Mouse (Mus musculus): ENCODE results near the gene Peli2. TPM values are rescaled to one million over a fixed set of nuclear protein-coding genes. Genes with fewer than 3 reads are reported as not detected.

Peli2 gene
- total RNA-seq, 4 experiments from 2014 or later = 20.4 to 37.6 (median 28.8) TPM

- DNase-seq = no peak
Observed at GRCm38 (mm10) chr14:48225810-48226446, 105.3 kb downstream of the Peli2 start.

GRCm38 (mm10) chr14:48226759-48227158 is 106.1 kb downstream of the Peli2 start:
- DNase-seq = no peak

GRCm38 (mm10) chr14:48234785-48235519 is 114.3 kb downstream of the Peli2 start:
- no peak for DNase-seq

GRCm38 (mm10) chr14:48241335-48241734 is 120.7 kb downstream of the Peli2 start:
- DNase-seq = no peak

- DNase-seq = no peak
Observed at GRCm38 (mm10) chr14:48246236-48246635, 125.6 kb downstream of the Peli2 start.

GRCm38 (mm10) chr14:48246963-48247362 is 126.3 kb downstream of the Peli2 start:
- no peak for DNase-seq

GRCm38 (mm10) chr14:48249459-48249858 is 128.8 kb downstream of the Peli2 start:
- DNase-seq = peak; percentile 45

- no peak for DNase-seq
Observed at GRCm38 (mm10) chr14:48249909-48250308, 129.3 kb downstream of the Peli2 start.

- DNase-seq = no peak
Observed at GRCm38 (mm10) chr14:48251381-48251979, 130.9 kb downstream of the Peli2 start.

- no peak for DNase-seq
Observed at GRCm38 (mm10) chr14:48253183-48253582, 132.6 kb downstream of the Peli2 start.

- no peak for DNase-seq
Observed at GRCm38 (mm10) chr14:48254696-48255095, 134.1 kb downstream of the Peli2 start.

GRCm38 (mm10) chr14:48255290-48255689 is 134.7 kb downstream of the Peli2 start:
- DNase-seq = no peak

GRCm38 (mm10) chr14:48257759-48258158 is 137.1 kb downstream of the Peli2 start:
- no peak for DNase-seq

GRCm38 (mm10) chr14:48258696-48259366 is 138.2 kb downstream of the Peli2 start:
- no peak for DNase-seq

- no peak for DNase-seq
Observed at GRCm38 (mm10) chr14:48263146-48263545, 142.5 kb downstream of the Peli2 start.

- DNase-seq = no peak
Observed at GRCm38 (mm10) chr14:48266710-48267109, 146.1 kb downstream of the Peli2 start.

- DNase-seq = no peak
Observed at GRCm38 (mm10) chr14:48278291-48278690, 157.7 kb downstream of the Peli2 start.

GRCm38 (mm10) chr14:48286949-48287348 is 166.3 kb downstream of the Peli2 start:
- DNase-seq = no peak

GRCm38 (mm10) chr14:48287581-48287980 is 167.0 kb downstream of the Peli2 start:
- DNase-seq = no peak

GRCm38 (mm10) chr14:48288600-48288999 is 168.0 kb downstream of the Peli2 start:
- no peak for DNase-seq

GRCm38 (mm10) chr14:48289602-48290599 is 169.3 kb downstream of the Peli2 start:
- DNase-seq = no peak

- DNase-seq = no peak
Observed at GRCm38 (mm10) chr14:48293498-48293897, 172.9 kb downstream of the Peli2 start.

Measured in adrenal gland, adult 8-10 months (tissue).